Comparison of ENCODE assay signal across 13 mouse cellular contexts in the genomic region with DNA sequence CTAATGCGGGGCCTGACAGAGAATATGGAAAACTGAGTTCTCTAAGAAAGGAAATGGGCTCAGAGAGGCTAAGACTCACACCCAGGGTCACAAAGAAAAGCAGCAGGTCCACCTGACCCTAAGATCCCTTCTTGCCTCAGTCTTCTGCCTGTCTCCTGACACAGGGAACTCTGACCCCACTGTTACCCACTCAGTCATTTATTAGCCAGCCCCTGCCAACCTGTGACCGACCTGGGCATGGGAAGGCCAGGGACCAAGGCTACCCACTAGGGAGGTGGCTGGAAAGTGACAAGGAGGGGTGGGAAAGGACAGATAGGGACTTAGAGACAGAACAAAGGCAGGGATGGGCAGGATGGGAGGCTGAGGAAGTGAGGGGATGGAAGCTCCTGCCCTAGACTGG. TPM values are rescaled to one million over a fixed set of nuclear protein-coding genes. Genes with fewer than 3 reads are reported as not detected.
DNase-seq lines count a peak whose midpoint lies in the region; ATAC-seq and TF ChIP-seq lines count a peak whose summit lies in the region.
"Had no signal": no experiment of that assay in that cellular context is flagged by ENCODE, and none has a peak within 500 bp of the region (broad histone marks: within the 10 kb centered on the region; RNA-seq: fewer than 3 reads in every experiment).

No protein-coding gene starts in this region.

- intact Hi-C loops in heart, adult 2 months (cut with DNase I), result loop anchor here (2.0 kb wide), 1 partner anchor 21 kb away; no protein-coding TSS in a partner anchor

- no peaks in the 10 kb centered on the region for H3K9me3 ChIP-seq in heart, embryonic 15.5 days (replicated peaks)
- no peaks in the 10 kb centered on the region for H3K9me3 ChIP-seq in liver, embryonic 13.5 days (replicated peaks)
- no peaks in the 10 kb centered on the region for H3K9me3 ChIP-seq in liver, embryonic 12.5 days (replicated peaks)
- H3K9me3 ChIP-seq: embryonic facial prominence, embryonic 12.5 days had no signal

- H3K27ac ChIP-seq in heart, embryonic 15.5 days, result peak overlapping the region; percentile 91
- H3K27ac ChIP-seq in heart, adult 2 months, result no peak overlapping the region
- H3K27ac ChIP-seq in liver, embryonic 13.5 days, result peak overlapping the region; percentile 50
- no peak overlapping the region for H3K27ac ChIP-seq in liver, embryonic 12.5 days
- H3K27ac ChIP-seq: macrophage had no signal

- no peak for TF ChIP-seq POLR2A in heart, adult 2 months (IDR thresholded peaks at IDR 0.05; ENCODE audit: insufficient read depth, low read depth, low read length)

- no peak for TF ChIP-seq CTCF in heart, adult 2 months (IDR thresholded peaks at IDR 0.05)

- ATAC-seq in heart, embryonic 15.5 days (replicated peaks; ENCODE audit: insufficient number of reproducible peaks, insufficient read depth, low FRiP score, low read depth), result no peak
- ATAC-seq in liver, embryonic 13.5 days (ENCODE audit: low read depth), result no peak
- ATAC-seq in liver, embryonic 12.5 days, result no peak
- ATAC-seq: CD4-positive, CD25-positive, alpha-beta regulatory T cell, adult 4 months had no signal

- H3K79me2 ChIP-seq in heart, adult 2 months (replicated peaks; ENCODE audit: control insufficient read depth, insufficient read depth, low read length), result peaks cover 2% of the 10 kb centered on the region; the same call in 1 of the 2 replicates

- no peak for TF ChIP-seq EP300 in heart, adult 2 months (IDR thresholded peaks at IDR 0.05; ENCODE audit: insufficient read depth, low read depth, low read length)

- 0 out of 2 replicates have a peak overlapping the region, but pooled peaks have one; percentile 47 for H3K4me2 ChIP-seq in heart, embryonic 15.5 days
- no peak overlapping the region for H3K4me2 ChIP-seq in liver, embryonic 13.5 days
- no peak overlapping the region for H3K4me2 ChIP-seq in liver, embryonic 12.5 days
- H3K4me2 ChIP-seq: embryonic facial prominence, embryonic 12.5 days had no signal

- no peak overlapping the region for H3K4me3 ChIP-seq in heart, embryonic 15.5 days
- H3K4me3 ChIP-seq in heart, adult 2 months, result no peak overlapping the region
- no peak overlapping the region for H3K4me3 ChIP-seq in liver, embryonic 13.5 days (replicated peaks)
- H3K4me3 ChIP-seq in liver, embryonic 12.5 days, result no peak overlapping the region
- H3K4me3 ChIP-seq: embryonic facial prominence, embryonic 12.5 days had no signal

- H3K27me3 ChIP-seq in heart, embryonic 15.5 days, result no peaks in the 10 kb centered on the region
- no peaks in the 10 kb centered on the region for H3K27me3 ChIP-seq in heart, adult 2 months (ENCODE audit: control insufficient read depth, insufficient read depth, low read length)
- no peaks in the 10 kb centered on the region for H3K27me3 ChIP-seq in liver, embryonic 13.5 days
- H3K27me3 ChIP-seq in liver, embryonic 12.5 days (replicated peaks), result no peaks in the 10 kb centered on the region; the same call in 1 of the 2 replicates
- H3K27me3 ChIP-seq: embryonic facial prominence, embryonic 12.5 days had no signal

- no peaks in the 10 kb centered on the region for H3K36me3 ChIP-seq in heart, embryonic 15.5 days
- H3K36me3 ChIP-seq in heart, adult 2 months (ENCODE audit: control insufficient read depth, insufficient read depth, low read length), result no peaks in the 10 kb centered on the region
- no peaks in the 10 kb centered on the region for H3K36me3 ChIP-seq in liver, embryonic 13.5 days
- peaks cover 6% of the 10 kb centered on the region; the same call in 1 of the 2 replicates for H3K36me3 ChIP-seq in liver, embryonic 12.5 days
- H3K36me3 ChIP-seq: embryonic facial prominence, embryonic 12.5 days had no signal

- H3K4me1 ChIP-seq in heart, embryonic 15.5 days (replicated peaks), result peaks cover 89% of the 10 kb centered on the region
- H3K4me1 ChIP-seq in heart, adult 2 months (ENCODE audit: control insufficient read depth, insufficient read depth, low read length), result peaks cover 28% of the 10 kb centered on the region
- H3K4me1 ChIP-seq in liver, embryonic 13.5 days (replicated peaks), result peaks cover 90% of the 10 kb centered on the region
- peaks cover 83% of the 10 kb centered on the region for H3K4me1 ChIP-seq in liver, embryonic 12.5 days

- DNase-seq in heart, adult 2 months, result no peak
- DNase-seq in liver, embryonic 13.5 days, result no peak
- DNase-seq in kidney, adult 9 months, result peak; percentile 90
- peak; percentile 78 to 86 for DNase-seq in kidney, postnatal 36 days
- DNase-seq in layer of hippocampus, adult 8-10 months (ENCODE audit: low spot score in 2 of 2), result no peak
- DNase-seq: cerebellum, postnatal 25 days; midbrain, embryonic 14.5 days; right cerebral cortex, postnatal 25 days had no signal

- H3K9ac ChIP-seq in heart, embryonic 15.5 days, result peak overlapping the region; percentile 39
- no peak overlapping the region for H3K9ac ChIP-seq in heart, adult 2 months (ENCODE audit: low read depth, low read length)
- no peak overlapping the region for H3K9ac ChIP-seq in liver, embryonic 13.5 days
- no peak overlapping the region for H3K9ac ChIP-seq in liver, embryonic 12.5 days

- WGBS in heart, embryonic 15.5 days, result 80% methylated on average over 2 of the region's 2 CpGs
- 81% methylated on average over 2 of the region's 2 CpGs for WGBS in heart, adult 2 months
- 87% methylated on average over 2 of the region's 2 CpGs for WGBS in liver, embryonic 13.5 days (ENCODE audit: insufficient replicate concordance)
- WGBS in liver, embryonic 12.5 days (ENCODE audit: insufficient replicate concordance), result 82% methylated on average over 2 of the region's 2 CpGs

RNA-seq across cellular contexts. Expression of a gene that starts 26.6 kb away (rescaled TPM):
- polyA plus RNA-seq in heart, embryonic 15.5 days (2015; fragmentation: Nextera tagmentation; extraction: Ambion mirVana), result 8.6 and 10.7 TPM in 2 replicates
- 10 to 100 TPM; 27.2 to 43.0 TPM for total RNA-seq in heart, adult 2 months (2021)
- polyA plus RNA-seq in heart, adult 2 months (2012; rRNA removed), result 19.2 and 19.4 TPM in 2 replicates
- polyA plus RNA-seq in liver, embryonic 13.5 days (2015; fragmentation: Nextera tagmentation; extraction: Ambion mirVana), result 2.3 and 3.0 TPM in 2 replicates
- 8.7 and 9.9 TPM in 2 replicates for polyA plus RNA-seq in liver, embryonic 12.5 days (2016; fragmentation: Nextera tagmentation; extraction: Ambion mirVana)
- total RNA-seq in layer of hippocampus, adult 8-10 months (2022), result 10 to 100 TPM; 13.1 to 18.1 (median 14.1) TPM

Comparison
In these comparisons a context has a peak if more than half of its experiments do, and no peak if none do; other contexts are left out.
1. H3K27ac ChIP-seq: peak in heart, embryonic 15.5 days (single experiment) and liver, embryonic 13.5 days (single experiment); none in heart, adult 2 months (single experiment) and liver, embryonic 12.5 days (single experiment).
2. DNase-seq: peak in kidney, adult 9 months (single experiment) and kidney, postnatal 36 days (2 of 2); none in heart, adult 2 months (0 of 2), liver, embryonic 13.5 days (single experiment) and layer of hippocampus, adult 8-10 months (0 of 2).